Mouse (Mus musculus) MEL (cell line): Measurements from ENCODE around the gene Prr23a2.

ENCODE experiments used
- CTCF ChIP-seq, 3 experiments: IDR thresholded peaks in 2 of 3; conservative IDR thresholded peaks in 1 of 3; 2 replicates each; pipeline ENCODE4 v1.5.1; 2011 to 2012; ENCODE audit warnings: low read length in 3 of 3, low read depth in 2 of 3, mild to moderate bottlenecking in 2 of 3, improper control_type of control experiment in 1 of 3, inconsistent platforms in 1 of 3, mixed read lengths in 1 of 3, moderate library complexity in 1 of 3; ENCODE audit not compliant: control insufficient read depth in 1 of 3, insufficient read depth in 1 of 3, poor library complexity in 1 of 3, severe bottlenecking in 1 of 3
- GATA1 ChIP-seq: IDR thresholded peaks from 2 replicates; pipeline ENCODE4 v1.6.1; 2011; ENCODE audit warnings: low read depth, low read length, improper control_type of control experiment

- TF ChIP-seq GATA1 (no peak), CTCF (IDR thresholded peaks at IDR 0.05 in 2 of 3, conservative IDR thresholded peaks at IDR 0.05 in 1 of 3; ENCODE audit: control insufficient read depth in 1 of 3, insufficient read depth in 1 of 3, low read depth in 2 of 3, low read length in 3 of 3, poor library complexity in 1 of 3, severe bottlenecking in 1 of 3) (no peak)
Measured at GRCm38 (mm10) chr9:98807631-98808030, 48.7 kb upstream of the Prr23a2 start.
